Mouse (Mus musculus): Measurements from ENCODE around the gene C2cd2. TPM values are rescaled to one million over a fixed set of nuclear protein-coding genes. Genes with fewer than 3 reads are reported as not detected.
"Not testable (repeated sequence)": the region's sequence is repeated elsewhere in the genome, so short reads cannot be mapped to it uniquely, and the experiment has no call there.

The C2cd2 gene
- total RNA-seq (2021): 10 to 100 TPM; 17.4 to 22.7 TPM
- long read RNA-seq, experiment 1, full-length matches to known transcripts: 8 of 23 reads
- long read RNA-seq, experiment 1, partial matches to known transcripts: 4 of 23 reads
- long read RNA-seq, experiment 1, other reads (novel, unspliced or antisense): 11 of 23 reads
- long read RNA-seq, experiment 2, full-length matches to known transcripts: 8 of 18 reads
- long read RNA-seq, experiment 2, partial matches to known transcripts: 1 of 18 reads
- long read RNA-seq, experiment 2, other reads (novel, unspliced or antisense): 9 of 18 reads

GRCm38 (mm10) chr16:97962151-97962948 lies at the start of gene C2cd2, which contains the start of gene Zbtb21:
Gene C2cd2 (minus strand): TSS chr16:97962598.
Gene Zbtb21 (minus strand): TSS chr16:97962622.
- intact Hi-C loops (cut with DNase I): loop anchor here (2.0 to 5.0 kb wide), 2 partner anchors 34 to 155 kb away; partner anchors contain the start of gene B230307C23Rik
- DNase-seq (ENCODE audit: low spot score in 2 of 2): peak; percentile 97 to 98

GRCm38 (mm10) chr16:97997383-97997731 lies 35.0 kb upstream of the C2cd2 start:
- peak in 1 of 2 experiments; percentile 41 for DNase-seq (ENCODE audit: low spot score in 2 of 2)
- intact Hi-C loops (cut with DNase I): loop anchor here (2.0 kb wide), 1 partner anchor 35 kb away; the partner anchor contains the start of genes C2cd2 and Zbtb21

- DNase-seq (ENCODE audit: low spot score in 2 of 2): peak; percentile 87 to 89
- intact Hi-C loops (cut with DNase I): loop anchor here (2.0 kb wide), 1 partner anchor 34 kb away; the partner anchor contains the start of genes C2cd2 and Zbtb21
These were observed 34.4 kb upstream of the C2cd2 start, which contains the start of gene B230307C23Rik for GRCm38 (mm10) chr16:97996616-97997382. Gene B230307C23Rik (plus strand): TSS chr16:97997315.

GRCm38 (mm10) chr16:97995849-97996615 lies 33.6 kb upstream of the C2cd2 start:
- intact Hi-C loops (cut with DNase I): loop anchor here (2.0 kb wide), 1 partner anchor 33 kb away; the partner anchor contains the start of genes C2cd2 and Zbtb21
- DNase-seq (ENCODE audit: low spot score in 2 of 2): peak in 1 of 2 experiments; percentile 6

GRCm38 (mm10) chr16:97992477-97992876 lies 30.1 kb upstream of the C2cd2 start:
- intact Hi-C loops (cut with DNase I); DNase-seq (ENCODE audit: low spot score in 2 of 2): not testable (repeated sequence)

GRCm38 (mm10) chr16:97991517-97991916 lies 29.1 kb upstream of the C2cd2 start:
- intact Hi-C loops (cut with DNase I): no loop called here
- DNase-seq (ENCODE audit: low spot score in 2 of 2): no peak

- DNase-seq (ENCODE audit: low spot score in 2 of 2): no peak
- intact Hi-C loops (cut with DNase I): no loop called here
These were observed 22.2 kb upstream of the C2cd2 start for GRCm38 (mm10) chr16:97984589-97984988.

GRCm38 (mm10) chr16:97981362-97981761 lies 19.0 kb upstream of the C2cd2 start:
- intact Hi-C loops (cut with DNase I): no loop called here
- no peak for DNase-seq (ENCODE audit: low spot score in 2 of 2)

- DNase-seq (ENCODE audit: low spot score in 2 of 2): no peak
- intact Hi-C loops (cut with DNase I): no loop called here
These were observed 15.3 kb upstream of the C2cd2 start for GRCm38 (mm10) chr16:97977722-97978121.

GRCm38 (mm10) chr16:97977277-97977676 lies 14.9 kb upstream of the C2cd2 start:
- DNase-seq (ENCODE audit: low spot score in 2 of 2): no peak
- intact Hi-C loops (cut with DNase I): no loop called here

GRCm38 (mm10) chr16:97963956-97964540 lies 1.6 kb upstream of the C2cd2 start:
- intact Hi-C loops (cut with DNase I): loop anchor here (2.0 to 5.0 kb wide), 2 partner anchors 33 to 157 kb away; partner anchors contain the start of gene B230307C23Rik

GRCm38 (mm10) chr16:97961381-97962150 lies 832 bp downstream of the C2cd2 start:
- intact Hi-C loops (cut with DNase I): loop anchor here (2.0 to 5.0 kb wide), 2 partner anchors 35 to 154 kb away; partner anchors contain the start of gene B230307C23Rik
- peak in 1 of 2 experiments; percentile 17 for DNase-seq (ENCODE audit: low spot score in 2 of 2)

More at GRCm38 (mm10) chr16:97963956-97964540, 1.6 kb upstream of the C2cd2 start:
- no peak for DNase-seq (ENCODE audit: low spot score in 2 of 2)

- intact Hi-C loops (cut with DNase I): loop anchor here (5.0 kb wide), 1 partner anchor 153 kb away; no protein-coding TSS in a partner anchor
- no peak for DNase-seq (ENCODE audit: low spot score in 2 of 2)
These were observed 2.0 kb downstream of the C2cd2 start for GRCm38 (mm10) chr16:97960348-97960747.

GRCm38 (mm10) chr16:97958401-97958973 lies 3.9 kb downstream of the C2cd2 start:
- intact Hi-C loops (cut with DNase I): no loop called here
- no peak for DNase-seq (ENCODE audit: low spot score in 2 of 2)

- no peak for DNase-seq (ENCODE audit: low spot score in 2 of 2)
- intact Hi-C loops (cut with DNase I): no loop called here
These were observed 4.8 kb downstream of the C2cd2 start for GRCm38 (mm10) chr16:97957626-97958025.

GRCm38 (mm10) chr16:97956011-97956410 lies 6.4 kb downstream of the C2cd2 start:
- DNase-seq (ENCODE audit: low spot score in 2 of 2): no peak

GRCm38 (mm10) chr16:97953300-97953699 lies 9.1 kb downstream of the C2cd2 start:
- intact Hi-C loops (cut with DNase I): no loop called here
- no peak for DNase-seq (ENCODE audit: low spot score in 2 of 2)

More at GRCm38 (mm10) chr16:97956011-97956410, 6.4 kb downstream of the C2cd2 start:
- intact Hi-C loops (cut with DNase I): no loop called here
